Mouse (Mus musculus): ENCODE measurements at regions not wholly inside any gene's neighbourhood (a gene's known extent, or its start where the extent isn't known, plus 50 kb on each side); places are given as distances from the start of the nearest gene placed in this dataset.

DNA sequence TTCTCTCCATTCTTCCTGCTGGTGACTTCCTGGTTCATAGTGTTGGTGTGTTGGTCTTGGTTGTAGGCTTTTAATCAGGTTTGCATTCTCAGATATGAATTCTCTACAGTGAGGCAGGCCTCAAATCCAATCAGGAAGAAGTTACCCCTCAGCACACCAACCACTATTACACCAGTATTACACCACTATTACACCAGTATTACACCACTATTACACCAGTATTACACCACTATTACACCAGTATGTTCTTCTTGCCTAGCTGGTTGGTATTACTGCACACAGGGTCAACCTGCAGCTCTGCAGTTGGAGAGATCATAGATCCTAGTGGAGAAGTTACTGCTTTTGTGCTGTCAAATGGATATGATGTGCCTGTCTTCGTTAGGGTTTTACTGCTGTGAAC, 129.6 kb downstream of the Tmem17 start:
- TF ChIP-seq CTCF (IDR thresholded peaks at IDR 0.05; ENCODE audit: extremely low read depth, insufficient read length, insufficient replicate concordance, low read depth, low read length) (no peak), POLR2A (IDR thresholded peaks at IDR 0.05; ENCODE audit: low read depth, low read length) (no peak)
